Mouse (Mus musculus) kidney, adult 11 months (tissue): ENCODE measurements around the gene Clns1a.

ENCODE experiments used
- DNase-seq: peaks from one replicate; pipeline ENCODE4 v3.0.0; 2022

Clns1a gene

DNA sequence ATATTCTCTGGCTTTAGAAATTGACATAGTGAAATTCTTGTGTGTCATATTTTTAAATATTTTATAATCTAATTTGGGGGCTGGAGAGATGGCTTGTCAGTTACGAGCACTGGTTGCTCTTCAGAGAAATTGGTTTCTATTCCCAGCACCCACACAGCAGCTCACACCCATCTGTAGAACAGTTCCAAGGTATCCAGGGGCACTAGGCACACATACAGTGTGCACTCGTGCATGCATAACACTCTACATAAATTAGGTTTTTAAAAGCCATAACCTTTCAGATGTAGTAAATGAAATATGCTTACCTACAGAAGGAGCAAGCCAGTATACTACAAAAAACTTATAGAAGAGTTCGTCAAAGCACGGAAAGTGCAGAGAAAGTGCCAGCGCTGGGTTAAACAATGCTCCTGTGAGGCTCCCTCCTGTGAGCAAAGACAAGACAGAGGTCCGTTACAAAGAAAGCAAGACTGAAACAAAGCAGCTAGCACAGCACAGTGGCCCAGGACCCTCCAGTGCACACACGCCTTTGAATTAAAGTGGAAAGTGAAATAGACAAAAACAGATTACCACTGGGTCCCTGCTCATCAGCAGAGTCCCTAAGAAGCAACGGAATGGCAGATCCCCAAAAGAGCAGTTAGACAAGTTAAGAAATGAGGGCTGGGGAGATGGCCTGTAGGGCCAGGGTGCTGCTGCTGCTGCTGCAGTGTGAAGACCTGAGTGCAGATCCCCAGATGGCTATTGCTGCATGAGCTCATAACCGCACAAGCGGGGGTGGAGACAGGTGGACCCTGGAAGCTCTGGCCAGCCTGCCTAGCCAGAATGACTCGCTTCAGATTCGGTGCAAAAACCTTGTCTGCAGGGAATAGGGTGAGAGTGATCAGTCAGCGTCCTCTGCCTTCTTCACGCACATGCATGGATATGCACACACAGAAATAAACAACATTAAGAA is 32.5 kb downstream of the Clns1a start:
- no peak for DNase-seq

DNA sequence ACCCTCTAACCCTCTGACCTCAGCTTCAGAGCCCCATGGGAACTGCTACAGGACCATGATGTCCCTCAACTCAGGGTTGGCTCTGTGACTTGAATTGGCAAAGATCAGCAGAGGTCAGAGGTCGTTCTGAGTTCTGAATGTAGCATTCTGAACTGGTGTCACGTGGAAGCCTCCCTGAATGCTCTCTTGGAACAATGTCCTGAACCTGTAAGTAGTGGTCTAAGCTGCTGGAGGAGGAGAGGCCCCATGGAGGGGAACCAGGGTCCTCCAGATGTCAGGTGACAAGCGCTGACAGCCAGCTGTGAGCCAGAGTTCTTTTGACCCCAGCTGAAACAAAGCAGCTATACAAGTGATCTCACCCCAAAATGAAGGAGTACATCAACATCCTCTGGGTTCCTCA is 34.0 kb downstream of the Clns1a start:
- DNase-seq, result no peak

DNA sequence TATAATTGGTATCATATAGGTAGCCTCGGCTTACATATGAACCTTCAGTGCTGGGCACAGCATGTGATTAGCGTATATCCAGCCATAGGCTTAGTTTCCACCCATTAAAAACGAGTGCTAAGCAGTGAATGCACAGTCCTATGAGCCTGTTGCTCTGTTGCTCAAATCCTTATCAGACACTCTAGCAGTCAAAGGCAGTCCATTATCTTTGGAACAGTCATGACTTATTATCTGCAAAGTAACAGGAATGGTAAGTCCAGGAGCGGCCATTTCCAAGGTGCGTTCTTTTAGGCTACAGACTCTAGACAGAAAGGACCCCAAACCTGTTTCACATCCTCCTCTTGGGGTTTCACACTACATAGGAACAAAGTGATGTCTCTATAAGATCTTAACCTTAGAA is 37.2 kb downstream of the Clns1a start:
- DNase-seq, result no peak

DNA sequence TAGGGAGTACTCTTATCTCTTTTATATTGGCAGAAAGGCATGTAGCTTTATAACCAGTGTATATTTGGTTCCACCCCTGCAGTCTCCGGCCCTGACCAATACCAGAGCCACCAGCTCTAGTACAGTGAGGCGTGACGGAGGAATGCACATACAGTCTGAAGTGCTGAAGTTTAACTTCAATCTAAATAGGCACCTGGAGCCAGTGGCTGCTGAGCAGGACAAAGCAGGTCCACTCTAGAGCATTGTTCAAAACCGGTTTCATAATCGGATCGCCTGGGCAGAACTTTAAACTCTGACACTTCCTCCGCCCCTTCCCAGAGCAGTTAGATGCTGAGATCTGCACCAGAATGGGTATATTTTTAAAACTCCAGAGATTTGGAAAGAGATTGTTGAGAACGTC is 38.6 kb downstream of the Clns1a start:
- DNase-seq, result peak; percentile 67

DNA sequence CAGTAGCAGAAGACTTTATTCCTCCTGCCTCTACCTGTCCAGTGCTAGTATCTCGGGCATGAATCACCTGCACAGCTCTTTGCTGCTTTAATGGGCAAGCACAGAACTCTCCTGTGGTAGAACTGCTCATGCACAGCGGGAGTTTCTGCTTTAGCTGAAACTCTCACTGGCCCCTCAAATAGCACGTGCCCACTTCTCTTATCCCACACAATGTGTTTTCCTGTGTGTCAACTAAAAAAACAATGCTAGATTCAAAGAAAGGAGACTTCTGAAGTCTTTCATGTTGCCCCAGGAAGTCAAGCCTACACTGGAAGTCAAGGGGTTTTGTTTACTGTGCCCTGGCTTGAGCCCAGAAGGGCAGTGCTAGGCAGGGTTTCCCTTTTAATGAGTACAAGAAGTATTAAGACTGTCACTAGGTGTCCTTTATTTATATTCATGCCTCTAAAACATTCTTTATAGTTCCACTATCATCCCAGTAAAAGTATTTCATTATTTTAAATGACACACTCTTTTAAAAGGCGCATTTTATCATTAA is 39.5 kb downstream of the Clns1a start:
- peak; percentile 23 for DNase-seq

DNA sequence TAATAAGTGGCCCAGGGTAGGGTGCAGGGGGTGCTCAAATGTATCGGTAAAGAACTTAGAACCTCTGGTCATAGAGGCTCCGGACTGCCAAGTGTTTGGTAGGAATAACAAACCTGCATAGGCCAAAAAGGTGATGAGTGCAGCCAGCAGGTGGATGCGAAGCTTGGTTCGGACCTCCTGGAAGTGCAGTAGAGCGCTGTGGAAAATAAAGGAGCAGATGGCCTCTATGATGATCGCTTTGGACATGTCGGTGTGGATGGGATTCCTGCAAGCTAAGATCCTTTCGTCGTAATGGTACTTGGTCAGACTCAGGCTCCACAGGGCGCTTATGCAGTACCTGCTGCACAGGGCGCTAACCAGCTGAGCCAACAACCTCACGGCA is 40.8 kb downstream of the Clns1a start:
- DNase-seq, result no peak

DNA sequence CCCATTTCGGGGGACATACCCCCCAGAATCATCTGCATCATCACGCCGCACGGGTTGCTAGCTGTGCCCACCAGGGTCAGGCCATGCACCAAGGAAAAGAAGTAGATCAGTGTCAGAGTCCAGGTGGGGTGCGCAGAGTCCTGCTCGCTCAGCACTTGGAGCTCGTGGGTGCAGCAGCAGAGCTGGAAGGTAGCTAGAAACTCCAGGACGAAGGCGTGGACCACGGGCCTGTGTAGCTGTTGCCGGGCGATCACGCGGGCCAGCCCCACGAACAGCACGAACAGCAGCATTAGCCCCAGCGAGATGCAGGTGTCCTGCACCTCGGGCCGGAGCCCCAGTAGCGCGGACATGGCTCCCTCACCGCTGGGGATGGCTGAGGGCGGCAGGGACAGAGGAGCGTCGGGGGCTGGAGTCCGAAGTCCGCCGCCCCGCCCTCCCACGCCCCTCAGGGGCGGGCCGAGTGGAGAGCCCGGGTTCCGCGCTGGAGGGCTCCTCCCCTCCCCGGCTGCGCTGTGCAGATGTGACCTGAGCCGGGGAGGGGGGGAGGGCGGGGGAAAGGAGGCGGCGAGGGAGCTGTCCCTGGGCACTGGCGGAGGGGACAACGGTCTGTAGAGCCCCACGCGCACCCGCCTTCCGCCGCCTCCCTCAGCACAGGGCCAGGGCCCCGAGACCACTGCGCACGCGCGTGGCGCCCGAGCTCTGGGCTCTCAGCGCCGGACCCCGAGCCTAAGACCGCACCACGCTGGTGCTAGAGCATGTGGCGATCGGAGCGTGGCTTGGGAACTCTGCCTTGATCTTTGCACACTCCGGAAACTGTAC is 41.4 kb downstream of the Clns1a start, which contains the start of gene Aqp11:
Gene Aqp11, minus strand, starts transcription at position 652 of the 819 bp plus-strand sequence.
- DNase-seq, result peak; percentile 91

DNA sequence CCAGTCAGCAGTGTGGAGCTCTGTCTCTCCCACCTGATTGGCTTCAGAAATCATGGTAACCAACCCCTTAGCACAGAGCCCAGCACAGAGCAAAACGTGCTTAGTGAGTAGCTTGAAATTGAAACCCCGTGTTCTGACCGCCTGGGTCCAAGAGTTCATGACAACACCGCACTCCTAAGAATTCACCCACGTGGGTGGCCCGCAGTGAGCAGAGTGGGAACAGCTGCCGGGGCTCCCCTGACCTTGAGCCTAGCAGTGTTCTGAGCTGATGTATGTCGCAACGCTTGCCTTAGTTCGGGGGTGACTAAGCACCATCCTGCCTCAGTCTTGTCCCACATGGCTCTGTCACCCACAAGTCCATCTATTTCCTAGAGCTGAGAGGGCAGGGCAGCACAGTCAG is 44.5 kb downstream of the Clns1a start:
- no peak for DNase-seq

DNA sequence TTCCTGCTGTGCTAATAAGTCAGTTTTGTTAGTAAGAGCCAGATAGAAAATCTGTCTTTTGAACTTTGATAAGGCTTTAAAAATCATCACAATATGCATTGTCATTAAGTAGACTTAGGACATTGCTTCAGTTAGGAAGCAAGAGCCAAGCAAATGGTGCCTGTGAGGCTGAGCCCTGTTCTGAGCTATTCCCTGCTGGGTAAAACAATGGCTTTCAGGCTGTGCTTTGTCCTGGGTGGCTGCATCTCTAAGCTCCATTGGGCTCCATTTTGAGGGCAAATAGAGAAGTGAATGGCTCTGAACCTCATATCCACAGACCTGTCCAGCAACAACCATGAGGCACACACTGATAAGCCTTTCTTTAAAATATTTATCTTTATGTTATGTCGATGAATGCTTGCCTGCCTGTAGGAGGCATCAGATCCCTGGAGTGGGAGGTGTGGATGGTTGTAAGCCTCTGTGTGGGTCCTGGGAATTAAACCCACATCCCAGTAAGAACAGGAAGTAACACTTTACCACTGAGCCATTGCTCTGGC is 45.4 kb downstream of the Clns1a start:
- no peak for DNase-seq

DNA sequence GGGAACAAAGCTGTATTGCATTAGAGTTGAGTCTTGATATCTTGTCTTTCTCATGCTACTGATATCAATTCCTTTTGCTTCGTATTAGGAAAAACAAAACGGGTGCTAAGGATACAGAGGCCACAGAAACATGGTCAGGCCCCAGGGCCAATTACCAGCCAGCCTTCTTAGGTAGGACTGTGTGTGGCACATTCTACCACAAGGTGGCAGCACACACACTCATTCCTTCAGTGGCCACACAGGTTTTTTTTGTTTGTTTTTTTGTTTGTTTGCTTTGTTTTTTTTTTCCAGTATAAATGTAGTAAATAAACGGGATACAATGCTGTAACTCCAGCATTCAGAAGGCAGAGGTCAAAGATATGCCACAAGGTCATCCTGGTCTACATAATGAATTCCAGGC is 48.9 kb downstream of the Clns1a start:
- DNase-seq, result no peak

DNA sequence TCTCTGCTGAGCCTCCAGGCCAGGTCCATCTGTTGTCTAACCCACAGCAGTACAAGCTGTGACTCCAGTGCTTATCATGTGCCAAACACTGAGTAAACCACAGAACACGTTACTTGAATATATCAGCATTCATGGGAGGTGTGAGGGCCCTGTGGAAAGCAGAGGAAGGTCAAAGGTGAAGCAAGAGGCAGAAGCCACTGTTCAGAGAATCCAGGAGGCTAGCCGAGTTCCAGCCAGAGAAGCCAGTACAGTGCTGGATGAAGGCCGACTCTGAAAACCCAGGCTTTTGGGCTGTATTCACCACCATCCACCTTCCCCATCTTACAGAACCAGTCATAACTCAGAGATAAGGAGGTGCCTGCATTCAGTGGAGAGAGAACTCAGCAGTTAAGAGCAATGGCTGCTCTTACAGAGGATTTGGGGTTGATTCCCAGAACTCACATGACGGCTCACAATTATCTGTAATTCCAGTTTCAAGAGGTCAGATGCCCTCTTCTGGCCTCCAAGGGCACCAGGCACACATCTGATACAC is 50.8 kb downstream of the Clns1a start:
- no peak for DNase-seq

DNA sequence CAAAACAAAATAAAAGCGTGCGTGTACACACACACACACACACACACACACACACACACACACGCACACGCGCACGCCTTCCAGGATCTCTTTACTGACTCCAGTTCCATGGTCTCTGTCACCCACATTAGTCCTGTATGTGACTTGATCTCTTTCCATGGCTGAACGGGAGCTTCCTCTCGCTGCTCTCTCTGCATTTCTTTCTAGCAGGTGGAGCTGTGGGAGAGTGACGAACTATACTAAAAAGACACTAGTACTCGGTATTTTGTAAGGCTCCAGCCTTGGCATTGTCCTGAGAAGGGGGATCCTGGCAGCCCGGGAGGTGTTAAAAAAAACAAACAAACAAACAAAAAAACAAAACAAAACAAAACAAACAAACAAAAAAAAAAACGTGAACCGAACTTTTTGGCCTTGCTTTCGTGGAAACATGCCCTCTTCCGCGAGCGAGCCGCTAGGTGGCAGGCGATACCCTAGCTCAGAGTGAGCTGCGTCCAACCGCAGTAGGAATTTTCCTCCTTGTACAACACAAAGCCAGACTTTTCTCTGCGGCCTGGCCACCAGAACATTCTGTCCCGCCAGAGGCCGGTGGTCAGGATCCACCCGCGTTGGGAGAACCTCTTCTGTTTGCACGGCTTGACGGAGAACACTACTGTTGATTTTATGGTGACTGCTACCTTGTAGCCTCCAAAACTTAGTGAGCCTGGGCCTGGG is 51.5 kb downstream of the Clns1a start:
- peak; percentile 78 for DNase-seq

DNA sequence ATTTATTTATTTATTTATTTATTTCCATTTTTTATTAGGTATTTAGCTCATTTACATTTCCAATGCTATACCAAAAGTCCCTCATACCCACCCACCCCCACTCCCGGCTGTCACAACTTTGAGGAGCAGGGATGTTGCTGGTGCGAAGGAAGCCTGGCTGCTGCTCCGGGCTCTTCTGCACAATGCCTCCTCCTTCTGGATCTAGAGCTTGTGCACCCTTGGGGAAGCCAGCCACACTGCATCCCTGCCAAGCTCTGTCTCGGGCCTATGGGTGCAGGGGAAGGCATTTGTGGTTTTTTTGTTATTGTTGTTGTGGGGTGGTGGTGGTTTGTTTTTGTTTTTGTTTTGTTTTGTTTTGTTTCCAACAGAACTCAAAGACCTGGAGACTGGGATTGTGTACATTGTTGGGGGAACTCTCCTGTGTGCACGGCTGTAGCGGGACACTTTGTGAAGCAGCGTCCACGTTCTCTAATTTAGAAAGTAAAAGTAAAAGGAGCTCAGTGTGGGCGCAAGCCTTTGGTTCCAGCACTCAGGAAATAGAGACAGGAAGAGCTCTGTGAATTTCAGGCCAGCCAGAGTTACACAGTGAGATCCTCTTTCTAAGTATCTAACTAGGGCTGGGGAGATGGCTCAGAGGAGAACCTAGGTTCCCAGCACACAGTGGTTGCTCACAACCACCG is 52.2 kb downstream of the Clns1a start:
- no peak for DNase-seq

DNA sequence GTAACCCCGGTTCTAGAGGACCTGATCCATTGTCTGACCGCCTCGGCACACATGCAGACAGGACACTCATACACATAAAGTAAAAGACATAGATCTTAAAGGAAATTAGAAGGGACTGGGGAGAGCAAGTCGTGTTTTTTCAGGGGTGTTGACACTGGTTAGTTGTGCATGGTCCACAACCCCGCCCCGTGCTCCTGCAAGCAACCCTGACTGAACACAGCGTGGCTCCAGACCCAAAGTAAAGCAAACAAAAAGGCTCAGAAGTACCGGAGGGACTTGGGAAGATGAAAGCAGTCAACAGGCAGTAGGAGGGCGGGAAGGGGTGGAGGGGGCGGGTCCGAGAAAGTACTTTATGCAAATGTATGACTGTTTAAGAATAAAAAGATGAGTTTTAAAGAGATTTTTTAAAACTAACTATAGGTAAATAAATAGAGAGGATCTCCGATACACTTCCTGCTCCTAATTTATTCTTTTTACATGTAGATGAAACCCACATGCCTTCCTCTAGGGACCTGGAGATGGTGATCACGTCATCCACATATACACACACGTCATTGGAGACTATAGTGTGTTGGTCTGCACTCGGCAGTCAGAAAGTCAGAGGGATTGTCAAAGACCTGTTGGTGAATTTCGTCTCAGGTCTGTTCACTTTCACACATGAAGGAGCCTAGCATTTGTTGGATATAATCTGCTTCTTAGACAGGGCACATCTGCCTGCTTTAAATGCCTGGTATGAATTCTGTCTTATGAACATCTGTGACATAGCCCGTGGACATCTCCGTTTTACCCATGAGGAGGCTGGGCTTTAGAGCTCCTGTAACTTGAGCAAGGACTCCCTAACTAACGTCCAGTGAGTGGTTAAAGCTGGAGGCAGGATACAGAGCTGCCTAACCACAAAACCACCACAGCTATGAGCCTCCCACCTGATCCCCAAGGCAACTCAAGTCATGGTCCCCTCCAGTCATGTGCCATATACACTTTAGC is 53.1 kb downstream of the Clns1a start:
- no peak for DNase-seq

DNA sequence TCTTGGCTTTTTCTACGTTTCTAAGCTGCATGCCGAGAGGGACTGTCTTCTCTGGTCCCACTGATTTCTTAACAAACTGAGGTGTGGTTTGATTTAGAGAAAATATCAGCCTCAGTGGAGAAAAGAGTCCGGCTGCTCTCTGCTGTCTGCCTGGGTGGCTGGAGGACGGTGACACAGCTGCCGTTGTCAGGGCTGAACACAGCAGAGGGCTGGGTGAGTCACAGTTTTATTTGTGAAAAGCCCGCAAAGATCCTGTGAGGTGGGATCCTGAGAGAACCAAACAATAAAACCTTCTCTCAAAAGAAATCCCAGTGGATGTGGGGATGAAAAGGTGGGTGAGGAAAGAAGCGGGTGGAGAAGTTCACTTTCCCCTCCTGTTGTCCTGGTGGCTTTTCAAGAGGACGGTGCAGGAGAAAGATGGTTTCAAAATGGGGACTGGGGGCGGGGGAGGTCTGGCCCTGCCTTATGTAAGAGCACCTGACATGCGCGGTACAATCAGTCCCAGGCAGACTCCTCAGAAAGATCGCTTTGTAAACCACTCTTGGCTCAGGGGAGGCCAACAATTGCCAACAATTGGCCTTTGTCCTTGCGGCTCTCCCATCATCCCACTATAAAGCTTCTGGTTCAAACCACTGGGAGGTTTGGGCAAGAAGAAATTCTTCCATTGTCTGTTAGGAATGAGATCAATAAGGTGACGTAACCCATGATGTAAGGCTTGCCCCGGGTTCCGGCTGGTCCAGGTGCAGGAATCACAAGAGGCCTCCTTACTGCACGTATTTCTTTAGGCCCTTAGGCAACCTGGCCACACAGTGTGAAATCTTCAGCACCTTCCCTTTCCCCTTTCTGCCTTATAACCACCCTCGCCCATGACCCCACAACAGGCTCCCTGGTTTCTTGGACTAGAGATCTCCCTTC is 60.8 kb downstream of the Clns1a start:
- no peak for DNase-seq

DNA sequence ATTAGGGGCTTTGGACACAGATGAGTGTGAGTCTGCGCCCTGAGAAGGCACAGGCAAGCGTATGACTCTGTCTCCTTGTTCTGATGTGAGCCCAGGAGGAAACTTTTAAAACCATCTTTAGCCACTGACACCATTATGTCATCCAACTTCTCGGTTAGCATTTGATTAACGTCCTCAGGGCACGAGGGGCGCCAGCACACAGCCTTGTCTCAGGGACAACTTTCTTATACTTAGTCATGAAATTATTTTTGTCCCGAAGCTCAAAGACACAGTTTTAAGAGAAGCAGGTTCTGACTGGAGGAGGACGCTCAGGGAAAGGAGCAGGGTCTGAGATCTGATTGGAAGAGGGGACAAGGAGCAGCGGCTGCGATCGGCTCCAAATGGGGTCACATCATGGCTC is 68.2 kb downstream of the Clns1a start:
- DNase-seq, result no peak

DNA sequence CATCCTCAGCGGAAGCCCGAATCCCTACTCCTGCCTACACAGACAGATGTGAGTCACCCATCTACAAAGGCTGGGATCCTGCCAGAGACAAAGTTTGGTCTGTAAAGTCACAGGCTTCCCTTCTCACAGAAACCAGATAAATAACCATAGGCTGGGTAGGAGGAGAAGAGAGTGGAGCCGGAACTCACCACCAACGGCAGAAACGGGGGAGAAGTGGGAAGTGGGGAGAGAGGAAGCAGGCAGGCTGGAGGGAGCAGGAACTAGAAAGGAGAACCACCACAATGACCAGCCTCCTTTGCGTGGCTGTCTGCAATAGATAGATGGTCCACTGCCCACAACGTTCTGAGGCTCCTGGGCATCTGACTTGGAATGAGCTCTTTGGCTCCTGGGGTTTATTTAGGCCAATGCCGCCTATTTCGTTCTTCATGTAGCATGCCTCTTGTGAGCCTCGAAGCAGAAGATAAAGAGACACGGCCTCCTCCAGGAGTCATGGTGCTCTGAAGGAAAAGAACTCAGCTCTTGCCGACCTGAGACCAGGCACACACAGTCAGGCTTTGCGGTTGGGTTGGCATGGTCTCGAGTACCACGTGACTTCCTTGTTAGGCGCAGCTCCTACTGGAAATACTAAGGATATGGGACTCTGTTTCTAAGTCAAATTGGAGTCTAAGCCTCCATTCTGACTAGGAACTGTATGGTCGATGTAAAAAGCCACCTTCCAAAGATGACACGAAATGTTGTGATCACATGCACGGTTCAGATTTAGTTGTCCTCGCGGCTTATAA is 68.9 kb downstream of the Clns1a start:
- DNase-seq, result no peak

DNA sequence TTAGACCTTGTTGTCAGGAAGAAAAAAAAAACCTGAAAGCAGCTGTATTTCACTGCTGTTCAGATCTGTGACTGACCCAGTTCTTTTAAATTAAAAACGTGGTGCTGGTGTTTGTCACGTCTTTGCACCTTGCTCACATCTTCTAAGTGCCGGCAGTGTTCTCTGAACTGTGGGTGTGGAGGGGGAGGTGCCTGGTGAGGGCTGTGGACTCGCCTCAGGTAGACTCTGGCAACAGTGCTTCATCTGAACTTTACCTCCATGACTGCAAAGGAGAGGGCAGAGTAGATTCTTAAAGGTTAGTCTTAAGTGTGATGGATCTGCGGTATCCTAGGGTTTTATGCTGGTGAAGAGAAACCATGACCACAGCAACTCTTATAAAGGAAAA is 69.5 kb downstream of the Clns1a start:
- peak; percentile 61 for DNase-seq
